Mouse (Mus musculus): ENCODE measurements around the gene Ccdc171. TPM values are rescaled to one million over a fixed set of nuclear protein-coding genes. Genes with fewer than 3 reads are reported as not detected.
A peak's percentile ranks its signal among the peaks of the same experiment; 100 is the strongest.
"Not testable (repeated sequence)": the region's sequence is repeated elsewhere in the genome, so short reads cannot be mapped to it uniquely, and the experiment has no call there.

Gene Ccdc171
- polyA plus RNA-seq, 1 experiment from 2014 or later = 1.4 TPM

DNA sequence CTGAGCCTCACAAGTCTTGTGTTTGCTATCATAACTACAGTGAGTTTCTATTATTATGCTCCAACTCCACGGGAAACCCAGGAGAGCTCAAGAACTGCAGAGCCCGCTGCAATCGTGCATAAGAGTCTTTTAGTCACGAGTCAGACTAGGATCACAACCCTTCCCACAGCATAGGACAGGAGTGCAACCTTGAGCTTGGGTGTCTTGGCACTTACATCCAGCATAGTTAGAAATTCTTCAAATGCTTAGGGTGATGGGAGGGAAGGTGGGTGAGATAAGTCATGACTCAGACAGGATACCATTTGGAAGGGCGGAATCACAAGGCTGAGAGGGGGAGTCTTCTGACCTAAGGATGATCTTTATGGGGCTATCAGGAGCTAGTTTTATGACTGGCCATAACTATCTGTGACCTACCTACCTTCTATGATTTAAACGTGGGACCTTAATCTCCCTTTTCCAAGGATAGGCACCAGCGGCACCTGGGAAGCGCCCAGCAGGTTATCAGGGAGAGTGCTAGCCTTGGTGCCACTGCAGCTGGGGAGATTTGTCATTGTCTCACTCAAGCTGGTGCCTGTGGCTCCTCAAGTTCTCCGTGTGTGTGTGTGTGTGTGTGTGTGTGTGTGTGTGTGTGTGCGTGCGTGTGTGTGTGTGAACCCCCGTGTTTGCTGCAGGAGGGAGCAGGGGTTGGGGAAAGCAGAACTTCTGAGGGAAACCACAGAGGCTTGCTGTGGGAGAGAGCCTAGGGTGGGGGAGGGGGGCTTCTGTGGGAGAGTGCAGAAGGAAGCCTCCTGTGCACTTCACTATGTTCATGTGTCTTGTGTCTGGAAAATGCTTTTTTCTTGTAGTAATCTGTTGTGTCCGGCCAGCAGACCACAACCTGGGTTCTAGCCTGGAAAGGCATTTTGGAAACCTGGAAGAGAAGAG lies 42.1 kb downstream of the Ccdc171 start:
- Histone ChIP-seq H3K4me1 (replicated peaks; ENCODE audit: control insufficient read depth, insufficient read depth) (no peaks in the 10 kb centered on the region), H3K9ac (ENCODE audit: low read length) (no peak overlapping the region), H3K27ac (replicated peaks) (no peak overlapping the region), H3K4me3 (ENCODE audit: low read depth, low read length) (no peak overlapping the region), H3K27me3 (ENCODE audit: control insufficient read depth, insufficient read depth, low read length) (no peaks in the 10 kb centered on the region), H3K4me2 (replicated peaks; ENCODE audit: low read depth) (peak overlapping the region; percentile 34; the same call in 1 of the 2 replicates), H3K36me3 (ENCODE audit: control insufficient read depth, insufficient read depth, low read length) (no peaks in the 10 kb centered on the region), H3K9me3 (ENCODE audit: control insufficient read depth, low read length) (no peaks in the 10 kb centered on the region)
- peak; percentile 22 for DNase-seq (ENCODE audit: low spot score)
- WGBS = 29% methylated on average over 13 of the region's 13 CpGs
- 0 out of 2 replicates have a peak, but pooled peaks have one; percentile 47 for ATAC-seq (ENCODE audit: low FRiP score, low TSS enrichment)
- TF ChIP-seq EP300 (optimal IDR thresholded peaks at IDR 0.05) (no peak), CTCF (IDR thresholded peaks at IDR 0.05; ENCODE audit: low read depth) (no peak)

DNA sequence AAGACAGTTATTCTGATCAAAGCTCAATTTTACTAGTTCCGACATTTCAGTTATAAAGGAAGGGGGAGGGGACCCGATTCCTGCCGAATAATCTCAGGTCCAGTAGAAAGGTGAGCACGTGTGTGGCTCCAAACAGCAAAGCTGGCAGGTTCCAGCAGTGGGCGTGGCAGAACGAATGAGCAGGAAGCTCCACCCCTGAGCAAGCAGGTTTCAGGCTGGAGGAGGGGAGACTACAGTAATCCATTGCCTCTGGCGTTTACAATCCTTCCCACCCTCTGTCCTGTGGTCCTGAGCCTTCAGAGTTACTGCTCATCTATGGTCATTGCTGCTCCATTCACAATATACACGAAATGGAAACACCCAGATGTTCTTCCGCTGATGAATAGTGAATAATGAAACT lies 42.8 kb downstream of the Ccdc171 start:
- not testable (repeated sequence) for H3K4me3 ChIP-seq (ENCODE audit: low read depth, low read length)

DNA sequence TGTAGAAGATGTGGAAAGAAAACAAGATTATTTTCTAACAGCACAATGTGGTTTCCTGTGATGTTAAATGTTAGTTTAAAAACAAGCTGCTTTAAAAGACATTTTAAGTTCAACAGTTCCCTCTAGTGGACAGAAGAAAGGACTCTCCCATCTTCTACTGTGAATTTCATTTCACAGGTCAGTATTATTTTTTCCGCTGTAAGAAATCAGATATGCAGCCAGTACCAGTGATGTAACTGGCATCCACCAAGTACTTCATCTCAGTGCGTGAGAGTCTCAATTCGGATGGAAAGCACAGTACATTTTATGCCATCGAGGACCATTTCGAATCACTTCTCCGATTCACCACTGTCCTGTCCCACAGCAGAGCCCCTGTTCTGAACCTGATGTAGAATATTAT lies 45.2 kb downstream of the Ccdc171 start:
- Histone ChIP-seq H3K4me2 (replicated peaks; ENCODE audit: low read depth) (no peak overlapping the region), H3K27ac (replicated peaks) (no peak overlapping the region), H3K4me1 (replicated peaks; ENCODE audit: control insufficient read depth, insufficient read depth) (no peaks in the 10 kb centered on the region), H3K27me3 (ENCODE audit: control insufficient read depth, insufficient read depth, low read length) (no peaks in the 10 kb centered on the region), H3K36me3 (ENCODE audit: control insufficient read depth, insufficient read depth, low read length) (no peaks in the 10 kb centered on the region), H3K9me3 (ENCODE audit: control insufficient read depth, low read length) (no peaks in the 10 kb centered on the region), H3K4me3 (ENCODE audit: low read depth, low read length) (no peak overlapping the region), H3K9ac (ENCODE audit: low read length) (no peak overlapping the region)
- 58% methylated on average over 6 of the region's 6 CpGs for WGBS
- DNase-seq (ENCODE audit: low spot score) (no peak), ATAC-seq (ENCODE audit: low FRiP score, low TSS enrichment) (peak; percentile 45; the same call in 1 of the 2 replicates)
- TF ChIP-seq EP300 (optimal IDR thresholded peaks at IDR 0.05) (no peak), CTCF (IDR thresholded peaks at IDR 0.05; ENCODE audit: low read depth) (peak; percentile 81)

More for the DNA sequence above, 42.8 kb downstream of the Ccdc171 start:
- H3K36me3 ChIP-seq (ENCODE audit: control insufficient read depth, insufficient read depth, low read length); H3K9me3 ChIP-seq (ENCODE audit: control insufficient read depth, low read length); H3K9ac ChIP-seq (ENCODE audit: low read length); H3K4me1 ChIP-seq (replicated peaks; ENCODE audit: control insufficient read depth, insufficient read depth); H3K27me3 ChIP-seq (ENCODE audit: control insufficient read depth, insufficient read depth, low read length); H3K27ac ChIP-seq (replicated peaks): not testable (repeated sequence)
- H3K4me2 ChIP-seq (replicated peaks; ENCODE audit: low read depth) = peak overlapping the region; percentile 34
- WGBS = 7% methylated on average over 9 of the region's 9 CpGs
- peak; percentile 53; the same call in 1 of the 2 replicates for ATAC-seq (ENCODE audit: low FRiP score, low TSS enrichment)
- DNase-seq (ENCODE audit: low spot score) = peak; percentile 68

DNA sequence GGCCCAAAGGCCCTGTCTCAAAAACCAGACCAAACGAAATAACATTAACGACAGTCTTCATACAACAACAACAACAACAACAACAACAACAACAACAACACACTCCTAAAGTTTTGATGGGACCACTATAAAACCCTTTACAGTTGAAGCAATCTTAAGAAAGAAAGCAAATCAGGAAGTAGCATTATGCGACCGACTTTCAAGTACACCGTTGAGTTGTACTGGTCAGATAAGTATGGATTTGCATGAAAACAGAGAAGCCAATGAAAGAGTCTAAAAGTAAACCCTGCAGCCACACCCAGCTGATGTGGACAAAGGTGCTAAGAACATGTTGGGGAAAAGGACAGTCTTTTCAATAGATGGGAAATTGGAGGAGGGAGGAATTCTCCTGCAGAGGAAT lies 45.7 kb downstream of the Ccdc171 start:
- 83% methylated on average over 5 of the region's 5 CpGs for WGBS
- no peak for DNase-seq (ENCODE audit: low spot score)
- H3K4me1 ChIP-seq (replicated peaks; ENCODE audit: control insufficient read depth, insufficient read depth) = no peaks in the 10 kb centered on the region
- no peaks in the 10 kb centered on the region for H3K27me3 ChIP-seq (ENCODE audit: control insufficient read depth, insufficient read depth, low read length)
- no peaks in the 10 kb centered on the region for H3K36me3 ChIP-seq (ENCODE audit: control insufficient read depth, insufficient read depth, low read length)
- H3K4me3 ChIP-seq (ENCODE audit: low read depth, low read length) = no peak overlapping the region
- H3K4me2 ChIP-seq (replicated peaks; ENCODE audit: low read depth) = no peak overlapping the region
- H3K9me3 ChIP-seq (ENCODE audit: control insufficient read depth, low read length) = no peaks in the 10 kb centered on the region
- no peak overlapping the region for H3K27ac ChIP-seq (replicated peaks)
- H3K9ac ChIP-seq (ENCODE audit: low read length) = no peak overlapping the region
- no peak for ATAC-seq (ENCODE audit: low FRiP score, low TSS enrichment)
- TF ChIP-seq CTCF (IDR thresholded peaks at IDR 0.05; ENCODE audit: low read depth) (no peak), EP300 (optimal IDR thresholded peaks at IDR 0.05) (no peak)

DNA sequence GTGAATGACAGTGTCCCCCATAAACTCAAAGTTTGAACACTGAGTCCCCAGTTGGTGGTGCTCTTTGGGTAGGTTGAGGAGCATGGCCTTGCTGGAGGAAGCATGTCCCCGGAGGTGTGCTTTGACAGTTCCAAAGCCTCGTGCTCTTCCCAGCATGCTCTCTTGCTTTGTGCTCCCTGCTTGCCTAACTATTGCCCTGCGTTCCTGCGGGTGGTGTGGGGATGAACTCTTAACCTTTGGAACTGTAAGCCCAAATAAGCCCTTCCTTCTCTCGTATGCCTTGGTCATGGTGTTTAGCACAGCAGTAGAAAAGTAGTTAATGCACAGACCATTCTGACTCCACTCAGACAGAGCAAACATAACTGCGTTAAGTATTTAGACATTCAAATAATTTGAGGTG lies 47.2 kb downstream of the Ccdc171 start:
- ATAC-seq (ENCODE audit: low FRiP score, low TSS enrichment) (no peak), DNase-seq (ENCODE audit: low spot score) (no peak)
- WGBS = 40% methylated on average over 6 of the region's 6 CpGs
- no peaks in the 10 kb centered on the region for H3K36me3 ChIP-seq (ENCODE audit: control insufficient read depth, insufficient read depth, low read length)
- no peaks in the 10 kb centered on the region for H3K27me3 ChIP-seq (ENCODE audit: control insufficient read depth, insufficient read depth, low read length)
- no peaks in the 10 kb centered on the region for H3K4me1 ChIP-seq (replicated peaks; ENCODE audit: control insufficient read depth, insufficient read depth)
- no peak overlapping the region for H3K9ac ChIP-seq (ENCODE audit: low read length)
- no peak overlapping the region for H3K4me2 ChIP-seq (replicated peaks; ENCODE audit: low read depth)
- no peak for TF ChIP-seq CTCF (IDR thresholded peaks at IDR 0.05; ENCODE audit: low read depth)
- no peak for TF ChIP-seq EP300 (optimal IDR thresholded peaks at IDR 0.05)
- no peaks in the 10 kb centered on the region for H3K9me3 ChIP-seq (ENCODE audit: control insufficient read depth, low read length)
- no peak overlapping the region for H3K27ac ChIP-seq (replicated peaks)
- no peak overlapping the region for H3K4me3 ChIP-seq (ENCODE audit: low read depth, low read length)

DNA sequence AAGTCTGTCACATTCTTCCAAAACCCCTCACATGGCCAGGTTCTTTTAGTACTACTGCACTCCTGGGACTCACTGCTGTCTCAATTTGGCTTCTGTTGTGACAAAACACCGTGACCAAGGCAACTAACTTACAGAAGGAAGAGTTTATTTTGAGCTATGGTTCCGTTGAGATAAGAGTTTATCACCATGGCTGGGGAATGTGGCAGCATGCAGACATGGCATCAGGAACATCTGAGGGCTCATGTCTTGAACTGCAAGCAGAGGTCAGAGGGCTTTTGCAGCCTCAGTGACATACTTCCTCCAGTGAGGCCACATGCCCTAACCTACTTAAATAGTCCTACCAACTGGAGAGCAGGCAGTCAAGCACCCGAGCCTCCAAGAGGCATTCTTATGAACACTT lies 51.0 kb downstream of the Ccdc171 start:
- WGBS = 60% methylated on average over 3 of the region's 3 CpGs
- H3K4me3 ChIP-seq (ENCODE audit: low read depth, low read length) = no peak overlapping the region
- no peak for ATAC-seq (ENCODE audit: low FRiP score, low TSS enrichment)
- no peaks in the 10 kb centered on the region for H3K36me3 ChIP-seq (ENCODE audit: control insufficient read depth, insufficient read depth, low read length)
- no peak for DNase-seq (ENCODE audit: low spot score)
- H3K4me1 ChIP-seq (replicated peaks; ENCODE audit: control insufficient read depth, insufficient read depth) = no peaks in the 10 kb centered on the region
- H3K9ac ChIP-seq (ENCODE audit: low read length) = no peak overlapping the region
- no peak overlapping the region for H3K27ac ChIP-seq (replicated peaks)
- TF ChIP-seq CTCF (IDR thresholded peaks at IDR 0.05; ENCODE audit: low read depth) (no peak), EP300 (optimal IDR thresholded peaks at IDR 0.05) (no peak)
- H3K27me3 ChIP-seq (ENCODE audit: control insufficient read depth, insufficient read depth, low read length) = no peaks in the 10 kb centered on the region
- H3K9me3 ChIP-seq (ENCODE audit: control insufficient read depth, low read length) = no peaks in the 10 kb centered on the region
- H3K4me2 ChIP-seq (replicated peaks; ENCODE audit: low read depth) = no peak overlapping the region
